Mouse (Mus musculus) G1E (cell line): Measurements from ENCODE around the gene Cstad.

ENCODE experiments used
- CTCF ChIP-seq: IDR thresholded peaks from 2 replicates; pipeline ENCODE4 v1.5.1; 2012; ENCODE audit warnings: low read depth, low read length, inconsistent platforms, mixed read lengths
- GATA1 ChIP-seq: IDR thresholded peaks from 2 replicates; pipeline ENCODE4 v1.6.1; 2012; ENCODE audit warnings: borderline replicate concordance, low read length, inconsistent platforms, mixed read lengths
- GATA2 ChIP-seq: IDR thresholded peaks from 2 replicates; pipeline ENCODE4 v1.6.1; 2012; ENCODE audit warnings: low read depth, low read length, inconsistent platforms, borderline replicate concordance
- TAL1 ChIP-seq: conservative IDR thresholded peaks from 2 replicates; pipeline ENCODE4 v1.6.1; 2012; ENCODE audit warnings: low read depth, low read length, inconsistent platforms, mixed read lengths

DNA sequence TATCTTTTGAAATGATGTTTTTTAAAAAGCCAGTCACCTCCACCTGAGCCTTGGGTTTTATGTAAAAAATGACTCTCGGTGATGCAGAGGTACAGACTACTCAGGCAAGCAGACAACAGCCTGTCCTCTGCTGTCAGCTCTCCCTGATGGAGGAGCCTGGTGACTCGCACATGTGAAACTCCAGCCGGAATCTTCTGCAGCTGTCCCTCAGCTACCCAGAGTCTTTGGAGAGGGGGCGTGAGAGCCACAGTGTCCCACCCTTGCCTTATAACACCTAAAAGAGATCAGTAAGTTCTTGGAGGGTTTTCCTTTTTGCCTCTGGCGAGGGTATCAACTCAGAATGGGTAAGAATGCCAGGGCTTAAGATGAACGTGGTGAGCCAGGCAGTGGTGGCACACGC, 48.6 kb downstream of the Cstad start:
- TF ChIP-seq CTCF, result no peak
- TF ChIP-seq GATA1, result no peak
- TF ChIP-seq TAL1, result no peak
- TF ChIP-seq GATA2, result no peak
